Mouse (Mus musculus) cerebellum, adult 2 months (tissue): Measurements from ENCODE around the gene Lama4.

Source experiments
- CTCF ChIP-seq: fragments of 200-500 bp; IDR thresholded peaks from 2 replicates; pipeline ENCODE4 v1.5.1; 2011; ENCODE audit warnings: low read depth, mild to moderate bottlenecking, control low read depth, low read length, moderate library complexity, borderline replicate concordance; ENCODE audit not compliant: insufficient read depth
- POLR2A ChIP-seq: fragments of 200-500 bp; IDR thresholded peaks from 2 replicates; pipeline ENCODE4 v1.6.1; 2011; ENCODE audit warnings: low read length, control low read depth, borderline replicate concordance; ENCODE audit not compliant: insufficient read depth

- TF ChIP-seq POLR2A (no peak), CTCF (no peak)
Observed at GRCm38 (mm10) chr10:38986053-38986452, 20.7 kb downstream of the Lama4 start.
